Mouse (Mus musculus): Measurements from ENCODE around the gene Treh. TPM values are rescaled to one million over a fixed set of nuclear protein-coding genes. Genes with fewer than 3 reads are reported as not detected.

The Treh gene
- polyA plus RNA-seq, 2 experiments: not detected

DNA sequence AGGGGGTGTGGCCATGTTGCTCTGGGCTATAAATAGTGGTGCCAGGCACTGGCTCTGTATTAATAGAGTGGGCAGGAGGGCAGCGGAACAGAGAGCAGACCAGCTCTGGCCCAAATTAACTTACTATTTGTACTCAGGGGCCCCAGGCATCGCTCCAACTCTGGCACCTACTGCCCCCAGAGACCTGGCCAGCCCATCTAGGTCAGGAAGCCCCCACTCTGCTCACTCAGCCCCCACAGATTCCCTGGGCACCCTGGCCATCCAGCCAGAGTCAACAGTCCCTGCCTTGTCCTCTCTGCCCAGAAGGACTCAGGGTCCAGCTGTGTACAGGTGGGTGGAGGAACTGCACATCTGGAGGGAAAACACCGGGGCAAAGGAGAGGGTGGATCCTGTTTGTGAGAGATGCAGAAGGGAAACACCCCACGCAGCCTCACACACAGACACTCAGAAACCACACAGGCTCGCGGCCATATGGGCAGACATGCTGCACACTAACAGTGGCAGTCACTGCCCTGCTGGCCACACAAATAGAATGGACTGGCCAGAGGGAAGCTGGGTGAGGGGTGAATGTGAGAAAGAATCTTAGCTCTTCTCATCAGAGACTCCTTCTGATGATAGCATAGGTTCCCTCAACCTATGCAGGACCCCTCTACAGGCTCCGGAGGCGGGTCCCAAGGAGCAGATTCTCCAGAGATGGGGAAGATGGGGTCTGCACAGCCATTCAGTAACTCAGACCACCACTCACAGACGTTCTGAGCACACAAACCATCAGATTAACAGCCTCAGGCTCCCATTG, 47.5 kb downstream of the Treh start:
- Histone ChIP-seq H3K4me2 (replicated peaks; ENCODE audit: low read depth, low read length, severe bottlenecking) (peak overlapping the region; percentile 81), H3K9ac (ENCODE audit: low read depth, low read length, severe bottlenecking) (peak overlapping the region; percentile 75), H3K36me3 (ENCODE audit: control insufficient read depth, insufficient read depth, low read length) (peaks cover 47% of the 10 kb centered on the region), H3K9me3 (ENCODE audit: control insufficient read depth, low read length) (no peaks in the 10 kb centered on the region), H3K27me3 (ENCODE audit: control insufficient read depth, insufficient read depth, low read length) (no peaks in the 10 kb centered on the region), H3K4me1 (ENCODE audit: control insufficient read depth, insufficient read depth, low read length) (peaks cover 24% of the 10 kb centered on the region), H3K27ac (replicated peaks; ENCODE audit: low read depth, low read length) (0 out of 2 replicates have a peak overlapping the region, but pooled peaks have one; percentile 55), H3K4me3 (replicated peaks; ENCODE audit: low read length) (peak overlapping the region; percentile 67)
- DNase-seq (ENCODE audit: low spot score): no peak
- TF ChIP-seq POLR2A (IDR thresholded peaks at IDR 0.05; ENCODE audit: borderline replicate concordance, extremely low read depth, insufficient read depth, insufficient read length): no peak
- WGBS: 13% methylated on average over 9 of the region's 9 CpGs
- ATAC-seq (ENCODE audit: low FRiP score, low read depth): peak; percentile 5; the same call in 1 of the 2 replicates

DNA sequence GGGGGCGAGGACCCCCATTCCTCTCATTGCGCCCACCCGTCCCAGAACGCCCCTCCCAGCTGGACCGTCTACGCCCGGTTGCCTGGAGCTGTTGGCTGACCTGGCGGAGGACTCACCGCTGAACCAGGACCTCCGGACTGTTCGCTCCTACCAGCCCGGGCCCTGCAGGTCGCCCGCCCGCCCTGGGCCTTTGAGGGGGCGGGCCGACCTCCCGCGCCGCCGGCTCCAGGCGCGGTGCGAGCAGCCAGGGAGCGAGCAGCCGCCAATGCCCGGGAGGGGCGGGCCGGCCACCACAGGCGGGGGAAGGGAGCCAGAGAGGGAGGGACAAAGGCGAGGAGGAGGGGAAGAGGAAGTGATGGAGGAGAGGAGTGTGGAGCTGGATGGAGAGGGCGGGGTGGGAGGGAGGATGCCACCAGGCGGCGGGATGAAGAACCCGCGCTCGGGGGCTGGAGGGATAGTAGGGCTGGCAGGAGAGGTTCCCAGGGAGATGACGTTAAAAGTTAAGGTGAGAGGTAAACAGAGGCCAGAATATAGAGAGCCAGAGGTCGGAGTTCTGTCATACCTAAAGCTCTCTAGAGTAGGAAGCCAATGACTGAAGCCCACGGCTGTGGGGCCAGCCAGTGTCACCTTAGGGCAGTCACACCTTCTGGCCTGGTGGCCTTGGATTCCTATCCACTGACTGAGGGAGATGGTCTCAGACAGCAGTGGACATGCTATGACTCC, 48.3 kb downstream of the Treh start:
- Histone ChIP-seq H3K36me3 (ENCODE audit: control insufficient read depth, insufficient read depth, low read length) (peaks cover 39% of the 10 kb centered on the region), H3K9me3 (ENCODE audit: control insufficient read depth, low read length) (no peaks in the 10 kb centered on the region)
- DNase-seq (ENCODE audit: low spot score): peak; percentile 71

DNA sequence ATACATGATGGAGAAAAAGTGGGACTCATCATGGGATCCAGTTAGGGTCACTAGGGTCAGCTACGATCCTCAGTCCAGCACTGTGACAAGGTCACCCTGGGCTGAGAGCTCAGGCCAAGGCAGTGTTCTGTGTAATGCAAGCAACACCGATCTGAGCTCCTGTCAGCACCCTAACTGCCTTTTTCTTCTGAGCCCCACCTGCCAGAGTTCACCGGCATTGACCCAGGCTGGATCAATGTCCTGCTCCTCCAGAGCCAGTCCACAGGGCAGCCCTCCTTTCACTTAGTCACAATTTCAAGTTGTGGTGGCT, 48.8 kb downstream of the Treh start:
- peak overlapping the region; percentile 67; the same call in 1 of the 2 replicates for H3K4me3 ChIP-seq (replicated peaks; ENCODE audit: low read length)
- H3K4me1 ChIP-seq (ENCODE audit: control insufficient read depth, insufficient read depth, low read length): peaks cover 24% of the 10 kb centered on the region
- H3K36me3 ChIP-seq (ENCODE audit: control insufficient read depth, insufficient read depth, low read length): peaks cover 38% of the 10 kb centered on the region
- H3K4me2 ChIP-seq (replicated peaks; ENCODE audit: low read depth, low read length, severe bottlenecking): peak overlapping the region; percentile 81
- WGBS: 90% methylated on average over 3 of the region's 3 CpGs
- no peak overlapping the region for H3K27ac ChIP-seq (replicated peaks; ENCODE audit: low read depth, low read length)
- no peak for TF ChIP-seq POLR2A (IDR thresholded peaks at IDR 0.05; ENCODE audit: borderline replicate concordance, extremely low read depth, insufficient read depth, insufficient read length)
- ATAC-seq (ENCODE audit: low FRiP score, low read depth) (no peak), DNase-seq (ENCODE audit: low spot score) (no peak)
- H3K9ac ChIP-seq (ENCODE audit: low read depth, low read length, severe bottlenecking): peak overlapping the region; percentile 75; the same call in 1 of the 2 replicates
- H3K27me3 ChIP-seq (ENCODE audit: control insufficient read depth, insufficient read depth, low read length): no peaks in the 10 kb centered on the region
- H3K9me3 ChIP-seq (ENCODE audit: control insufficient read depth, low read length): no peaks in the 10 kb centered on the region

More for the DNA sequence above, 48.3 kb downstream of the Treh start:
- H3K9ac ChIP-seq (ENCODE audit: low read depth, low read length, severe bottlenecking): peak overlapping the region; percentile 75
- WGBS: under 1% methylated on average over 40 of the region's 40 CpGs
- peak; percentile 89 for ATAC-seq (ENCODE audit: low FRiP score, low read depth)
- H3K27me3 ChIP-seq (ENCODE audit: control insufficient read depth, insufficient read depth, low read length): no peaks in the 10 kb centered on the region
- H3K4me1 ChIP-seq (ENCODE audit: control insufficient read depth, insufficient read depth, low read length): peaks cover 24% of the 10 kb centered on the region
- H3K4me2 ChIP-seq (replicated peaks; ENCODE audit: low read depth, low read length, severe bottlenecking): peak overlapping the region; percentile 81
- peak overlapping the region; percentile 67 for H3K4me3 ChIP-seq (replicated peaks; ENCODE audit: low read length)
- 0 out of 2 replicates have a peak, but pooled peaks have one; percentile 70 for TF ChIP-seq POLR2A (IDR thresholded peaks at IDR 0.05; ENCODE audit: borderline replicate concordance, extremely low read depth, insufficient read depth, insufficient read length)
- H3K27ac ChIP-seq (replicated peaks; ENCODE audit: low read depth, low read length): 0 out of 2 replicates have a peak overlapping the region, but pooled peaks have one; percentile 55

DNA sequence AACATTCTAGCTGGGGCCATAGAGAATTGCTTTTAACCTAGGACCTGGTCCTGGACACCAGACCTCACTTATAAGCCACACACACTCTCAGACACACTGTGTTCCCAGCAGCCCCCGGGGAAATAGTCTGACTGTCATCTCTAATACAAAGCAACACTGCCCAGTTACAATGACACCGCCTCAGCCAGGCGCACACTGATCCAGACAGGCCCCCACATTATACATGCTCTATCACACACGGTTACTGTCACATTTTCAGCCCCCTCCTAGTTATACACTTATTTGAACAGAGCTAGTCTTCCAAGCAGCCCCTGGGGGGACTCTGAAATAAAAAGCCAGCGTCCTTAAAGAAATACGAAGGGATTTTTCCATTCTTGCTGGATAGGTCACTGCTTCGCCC, 49.5 kb downstream of the Treh start:
- ATAC-seq (ENCODE audit: low FRiP score, low read depth) (no peak), DNase-seq (ENCODE audit: low spot score) (no peak)
- Histone ChIP-seq H3K36me3 (ENCODE audit: control insufficient read depth, insufficient read depth, low read length) (peaks cover 33% of the 10 kb centered on the region), H3K9ac (ENCODE audit: low read depth, low read length, severe bottlenecking) (no peak overlapping the region), H3K4me1 (ENCODE audit: control insufficient read depth, insufficient read depth, low read length) (peaks cover 24% of the 10 kb centered on the region), H3K9me3 (ENCODE audit: control insufficient read depth, low read length) (no peaks in the 10 kb centered on the region), H3K4me2 (replicated peaks; ENCODE audit: low read depth, low read length, severe bottlenecking) (no peak overlapping the region), H3K4me3 (replicated peaks; ENCODE audit: low read length) (no peak overlapping the region), H3K27me3 (ENCODE audit: control insufficient read depth, insufficient read depth, low read length) (no peaks in the 10 kb centered on the region), H3K27ac (replicated peaks; ENCODE audit: low read depth, low read length) (no peak overlapping the region)
- no peak for TF ChIP-seq POLR2A (IDR thresholded peaks at IDR 0.05; ENCODE audit: borderline replicate concordance, extremely low read depth, insufficient read depth, insufficient read length)
- WGBS: 78% methylated on average over 7 of the region's 7 CpGs

DNA sequence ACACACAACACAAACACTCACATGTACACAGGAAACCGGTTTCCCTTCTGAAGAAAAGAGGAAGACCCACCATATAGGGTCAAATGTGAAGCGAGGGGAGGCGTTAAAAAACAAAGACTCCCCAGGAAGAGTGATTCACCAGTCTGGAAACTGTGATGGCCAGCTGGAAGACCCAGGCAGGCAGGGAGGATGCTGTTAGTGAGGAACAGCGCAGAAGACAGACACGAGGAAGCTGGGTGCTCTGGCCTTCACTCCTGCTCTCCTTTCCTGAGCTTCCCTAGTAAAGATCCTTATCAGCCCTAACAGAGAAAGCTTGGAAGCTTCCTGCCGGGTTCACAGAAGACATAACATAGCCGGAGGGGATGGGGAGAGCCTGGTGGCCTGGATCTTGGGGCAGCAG, 50.0 kb downstream of the Treh start:
- Histone ChIP-seq H3K9me3 (ENCODE audit: control insufficient read depth, low read length) (no peaks in the 10 kb centered on the region), H3K9ac (ENCODE audit: low read depth, low read length, severe bottlenecking) (no peak overlapping the region), H3K4me3 (replicated peaks; ENCODE audit: low read length) (no peak overlapping the region), H3K4me1 (ENCODE audit: control insufficient read depth, insufficient read depth, low read length) (peaks cover 24% of the 10 kb centered on the region), H3K4me2 (replicated peaks; ENCODE audit: low read depth, low read length, severe bottlenecking) (no peak overlapping the region), H3K36me3 (ENCODE audit: control insufficient read depth, insufficient read depth, low read length) (peaks cover 28% of the 10 kb centered on the region), H3K27ac (replicated peaks; ENCODE audit: low read depth, low read length) (no peak overlapping the region), H3K27me3 (ENCODE audit: control insufficient read depth, insufficient read depth, low read length) (no peaks in the 10 kb centered on the region)
- DNase-seq (ENCODE audit: low spot score) (no peak), ATAC-seq (ENCODE audit: low FRiP score, low read depth) (no peak)
- TF ChIP-seq POLR2A (IDR thresholded peaks at IDR 0.05; ENCODE audit: borderline replicate concordance, extremely low read depth, insufficient read depth, insufficient read length): no peak
- WGBS: 42% methylated on average over 7 of the region's 7 CpGs
